Mouse (Mus musculus) CH12.LX (cell line): Measurements from ENCODE around the gene Fam129c.

ENCODE experiments used
- CHD1 ChIP-seq: IDR thresholded peaks from 2 replicates; pipeline ENCODE4 v1.6.1; 2012; ENCODE audit warnings: low read depth, low read length, improper control_type of control experiment, inconsistent platforms
- CTCF ChIP-seq, 2 experiments: IDR thresholded peaks in 1 of 2; conservative IDR thresholded peaks in 1 of 2; 2 replicates each; pipeline ENCODE4 v1.5.1; 2011 to 2012; ENCODE audit warnings: low read depth in 2 of 2, low read length in 2 of 2, improper control_type of control experiment in 1 of 2, inconsistent platforms in 1 of 2, mild to moderate bottlenecking in 1 of 2, moderate library complexity in 1 of 2
- MAFK ChIP-seq: IDR thresholded peaks from 2 replicates; pipeline ENCODE4 v1.6.1; 2011; ENCODE audit warnings: low read length, improper control_type of control experiment; ENCODE audit not compliant: insufficient replicate concordance
- POLR2A ChIP-seq: IDR thresholded peaks from 2 replicates; pipeline ENCODE4 v1.6.1; 2011; ENCODE audit warnings: low read depth, mild to moderate bottlenecking, improper control_type of control experiment, low read length
- TBP ChIP-seq: conservative IDR thresholded peaks from 2 replicates; pipeline ENCODE4 v1.6.1; 2011; ENCODE audit warnings: low read depth, low read length, improper control_type of control experiment
- ZNF384 ChIP-seq: IDR thresholded peaks from 2 replicates; pipeline ENCODE4 v1.6.1; 2012; ENCODE audit warnings: low read depth, low read length, improper control_type of control experiment, inconsistent platforms

DNA sequence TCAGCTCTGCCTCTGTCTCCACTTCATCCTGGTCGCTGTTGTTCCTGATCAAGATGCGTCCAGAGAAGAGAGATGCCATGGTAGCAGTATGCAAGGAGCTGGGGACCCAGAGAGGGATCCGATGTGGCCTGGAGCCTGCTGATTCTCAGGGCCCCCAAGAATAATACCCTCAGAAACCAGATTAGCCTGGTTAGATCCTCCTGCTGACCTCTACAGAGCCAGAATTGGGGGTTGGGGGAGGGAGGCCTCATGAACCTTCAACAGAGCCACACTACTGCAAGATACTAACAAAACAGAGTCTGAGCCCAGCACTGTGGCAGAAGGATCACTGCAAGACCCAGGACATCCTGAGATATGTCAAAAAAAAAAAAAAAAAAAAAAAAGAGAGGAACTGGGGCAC is 30.9 kb upstream of the Fam129c start, which contains the start of gene Nxnl1:
- TF ChIP-seq POLR2A (no peak), CHD1 (no peak), CTCF (conservative IDR thresholded peaks at IDR 0.05 in 1 of 2, IDR thresholded peaks at IDR 0.05 in 1 of 2; ENCODE audit: low read depth in 2 of 2, low read length in 2 of 2) (no peak), TBP (no peak), ZNF384 (no peak), MAFK (no peak)
